Comparison of ENCODE assay signal across 8 mouse cellular contexts in genomic region chr10:128674469-128675008, GRCm38 (mm10). TPM values are rescaled to one million over a fixed set of nuclear protein-coding genes. Genes with fewer than 3 reads are reported as not detected.
A peak's percentile ranks its signal among the peaks of the same experiment; 100 is the strongest.
DNase-seq lines count a peak whose midpoint lies in the region; ATAC-seq lines count a peak whose summit lies in the region.

No protein-coding gene starts in this region.

- intact Hi-C loops in heart, postnatal 25 days (cut with DNase I) = loop anchor here (5.0 kb wide), 2 partner anchors 47 to 107 kb away; partner anchors contain the start of genes Pa2g4 and Rps26
- intact Hi-C loops in left cerebral cortex, postnatal 36 days (cut with DNase I) = loop anchor here (5.0 kb wide), 2 partner anchors 107 to 127 kb away; partner anchors contain the start of genes Pa2g4, Rpl41 and Zc3h10

- H3K4me3 ChIP-seq in forebrain, embryonic 13.5 days = peak overlapping the region; percentile 67

- H3K9me3 ChIP-seq in forebrain, embryonic 13.5 days (replicated peaks) = no peaks in the 10 kb centered on the region

- 3% methylated on average over 9 of the region's 9 CpGs for WGBS in forebrain, embryonic 13.5 days

- peak overlapping the region; percentile 80 for H3K4me2 ChIP-seq in forebrain, embryonic 13.5 days

- peaks cover 15% of the 10 kb centered on the region for H3K36me3 ChIP-seq in forebrain, embryonic 13.5 days (ENCODE audit: poor library complexity, severe bottlenecking)

- peak overlapping the region; percentile 73 for H3K9ac ChIP-seq in forebrain, embryonic 13.5 days

- H3K27ac ChIP-seq in forebrain, embryonic 13.5 days = 0 out of 2 replicates have a peak overlapping the region, but pooled peaks have one; percentile 3

- peak; percentile 42 to 53 for DNase-seq in heart, adult 18-20 months
- DNase-seq in heart, postnatal 25 days (ENCODE audit: low spot score) = no peak
- DNase-seq in ZHBTc4 (ENCODE audit: low read depth, low spot score) = peak; percentile 41
- DNase-seq in kidney, adult 9 months = peak; percentile 69
- DNase-seq in thymus, postnatal 14 days = peak; percentile 48
- no peak for DNase-seq in left cerebral cortex, postnatal 36 days (ENCODE audit: low spot score in 2 of 2)

- ATAC-seq in forebrain, embryonic 13.5 days = 0 out of 2 replicates have a peak, but pooled peaks have one; percentile 6
- peak; percentile 58 for ATAC-seq in megakaryocyte, adult 5-6 weeks (ENCODE audit: poor library complexity, severe bottlenecking)

- H3K27me3 ChIP-seq in forebrain, embryonic 13.5 days = peaks cover 3% of the 10 kb centered on the region; the same call in 1 of the 2 replicates

- H3K4me1 ChIP-seq in forebrain, embryonic 13.5 days = peaks cover 8% of the 10 kb centered on the region

RNA-seq across cellular contexts. Expression of gene Suox, which starts 0.7 kb away (rescaled TPM):
- 10 to 100 TPM; 22.3 to 28.2 TPM for total RNA-seq in heart, adult 18-20 months (2021)
- total RNA-seq in heart, postnatal 25 days (2021) = 10 to 100 TPM; 22.1 to 23.1 TPM
- polyA plus RNA-seq in forebrain, embryonic 13.5 days (2015; fragmentation: Nextera tagmentation; extraction: Ambion mirVana) = 9.3 and 10.8 TPM in 2 replicates
- 1.4 and 1.5 TPM in 2 replicates for total RNA-seq in megakaryocyte, adult 5-6 weeks (2015)
- total RNA-seq in megakaryocyte, adult 5-6 weeks (2017) = 3.9 and 4.7 TPM in 2 replicates
- 10 to 100 TPM; 12.0 to 12.6 TPM for total RNA-seq in left cerebral cortex, postnatal 36 days (2021)

RNA-seq across cellular contexts. Expression of gene Rab5b, which starts 21.5 kb away (rescaled TPM):
- total RNA-seq in heart, adult 18-20 months (2021) = 10 to 100 TPM; 76.5 to 84.4 TPM
- total RNA-seq in heart, postnatal 25 days (2021) = 10 to 100 TPM; 68.9 to 72.5 TPM
- polyA plus RNA-seq in forebrain, embryonic 13.5 days (2015; fragmentation: Nextera tagmentation; extraction: Ambion mirVana) = 88.3 and 93.1 TPM in 2 replicates
- total RNA-seq in megakaryocyte, adult 5-6 weeks (2015) = 62.8 and 64.7 TPM in 2 replicates
- total RNA-seq in megakaryocyte, adult 5-6 weeks (2017) = 77.1 and 84.0 TPM in 2 replicates
- total RNA-seq in left cerebral cortex, postnatal 36 days (2021) = 100 to 1,000 TPM; 129 to 134 TPM

RNA-seq across cellular contexts. Expression of gene Ikzf4, which starts 28.7 kb away (rescaled TPM):
- 1 to 10 TPM; 1.7 to 1.8 TPM for total RNA-seq in heart, adult 18-20 months (2021)
- total RNA-seq in heart, postnatal 25 days (2021) = 1 to 10 TPM in 1 of 2 experiments, under 1 TPM in 1; 0.52 to 1.2 TPM
- polyA plus RNA-seq in forebrain, embryonic 13.5 days (2015; fragmentation: Nextera tagmentation; extraction: Ambion mirVana) = 7.3 and 8.1 TPM in 2 replicates
- total RNA-seq in megakaryocyte, adult 5-6 weeks (2015) = 0.14 TPM in 1 of 2 replicates, not detected in the other
- total RNA-seq in megakaryocyte, adult 5-6 weeks (2017) = not detected in 2 replicates
- 10 to 100 TPM; 10.2 to 19.0 TPM for total RNA-seq in left cerebral cortex, postnatal 36 days (2021)

RNA-seq across cellular contexts. Expression of gene Pmel, which starts 29.5 kb away (rescaled TPM):
- 1 to 10 TPM in 1 of 2 experiments, under 1 TPM in 1; 0.65 to 1.1 TPM for total RNA-seq in heart, adult 18-20 months (2021)
- total RNA-seq in heart, postnatal 25 days (2021) = under 1 TPM; 0.49 to 0.89 TPM
- 0.17 and 0.21 TPM in 2 replicates for polyA plus RNA-seq in forebrain, embryonic 13.5 days (2015; fragmentation: Nextera tagmentation; extraction: Ambion mirVana)
- total RNA-seq in megakaryocyte, adult 5-6 weeks (2015) = 0.16 and 0.57 TPM in 2 replicates
- total RNA-seq in megakaryocyte, adult 5-6 weeks (2017) = 0.07 and 0.73 TPM in 2 replicates
- under 1 TPM; 0.48 to 0.79 TPM for total RNA-seq in left cerebral cortex, postnatal 36 days (2021)

RNA-seq across cellular contexts. Expression of gene Cdk2, which starts 30.3 kb away (rescaled TPM):
- 1 to 10 TPM; 8.2 to 9.1 TPM for total RNA-seq in heart, adult 18-20 months (2021)
- 10 to 100 TPM; 12.7 to 15.7 TPM for total RNA-seq in heart, postnatal 25 days (2021)
- polyA plus RNA-seq in forebrain, embryonic 13.5 days (2015; fragmentation: Nextera tagmentation; extraction: Ambion mirVana) = 69.9 and 73.7 TPM in 2 replicates
- total RNA-seq in megakaryocyte, adult 5-6 weeks (2015) = 85.3 and 89.5 TPM in 2 replicates
- total RNA-seq in megakaryocyte, adult 5-6 weeks (2017) = 63.4 and 70.7 TPM in 2 replicates
- 1 to 10 TPM; 2.1 to 2.6 TPM for total RNA-seq in left cerebral cortex, postnatal 36 days (2021)

Comparison
In these comparisons a context has a peak if more than half of its experiments do, and no peak if none do; other contexts are left out.
1. DNase-seq: peak in heart, adult 18-20 months (2 of 2), ZHBTc4 (single experiment), kidney, adult 9 months (single experiment) and thymus, postnatal 14 days (single experiment); none in heart, postnatal 25 days (single experiment) and left cerebral cortex, postnatal 36 days (0 of 2).
2. RNA of gene Ikzf4, which starts 28.7 kb away (total RNA-seq): 10.2 to 19.0 TPM in left cerebral cortex, postnatal 36 days; 1.7 to 1.8 TPM in heart, adult 18-20 months, 0.52 to 1.2 TPM in heart, postnatal 25 days and 0.14 TPM in megakaryocyte, adult 5-6 weeks; every median in the first group is over 4 times any median in the second.